Mouse (Mus musculus): ENCODE data around the gene Slc4a5. TPM values are rescaled to one million over a fixed set of nuclear protein-coding genes. Genes with fewer than 3 reads are reported as not detected.
"Not testable (repeated sequence)": the region's sequence is repeated elsewhere in the genome, so short reads cannot be mapped to it uniquely, and the experiment has no call there.

Gene Slc4a5
- polyA plus RNA-seq, 2 experiments, result 0.52 to 1.4 TPM

DNA sequence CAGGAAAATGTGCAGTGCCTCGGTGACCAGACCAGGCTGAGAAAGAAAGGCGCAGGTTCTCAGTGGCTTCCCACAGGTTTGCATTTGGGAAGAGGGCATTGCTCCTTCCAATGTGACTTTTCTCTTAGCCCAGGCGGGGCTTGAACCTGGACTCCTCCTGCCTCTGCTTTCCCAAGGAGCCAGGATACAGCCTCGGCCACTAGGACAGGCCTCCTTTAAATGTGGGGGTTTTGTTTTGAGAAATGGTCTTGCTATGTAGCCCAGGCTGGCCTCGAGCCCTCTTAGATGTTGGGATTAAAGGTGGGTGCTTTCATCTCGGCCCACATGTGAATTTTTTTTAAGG is 106.7 kb downstream of the Slc4a5 start:
- Histone ChIP-seq H3K27me3 (ENCODE audit: control insufficient read depth, insufficient read depth, low read length) (no peaks in the 10 kb centered on the region), H3K4me3 (ENCODE audit: insufficient read depth in 1 of 2, low read depth in 2 of 2, low read length in 2 of 2) (peak overlapping the region; percentile 95 to 98), H3K4me1 (replicated peaks; ENCODE audit: control insufficient read depth in 2 of 2, insufficient read depth in 2 of 2, low read length in 1 of 2) (peaks cover 15 to 17% of the 10 kb centered on the region in 2 experiments)

GRCm38 (mm10) chr6:83326761-83327160 is 107.1 kb downstream of the Slc4a5 start:
- peak overlapping the region; percentile 95 to 98 for H3K4me3 ChIP-seq (ENCODE audit: insufficient read depth in 1 of 2, low read depth in 2 of 2, low read length in 2 of 2)
- DNase-seq (ENCODE audit: low read depth in 3 of 3, low spot score in 3 of 3), result no peak
- H3K9ac ChIP-seq (replicated peaks), result peak overlapping the region; percentile 96
- H3K4me1 ChIP-seq (replicated peaks; ENCODE audit: control insufficient read depth in 2 of 2, insufficient read depth in 2 of 2, low read length in 1 of 2), result peaks cover 15 to 17% of the 10 kb centered on the region in 2 experiments
- TF ChIP-seq EP300 (IDR thresholded peaks at IDR 0.05; ENCODE audit: low read depth) (no peak), CTCF (IDR thresholded peaks at IDR 0.05; ENCODE audit: low read depth) (no peak)
- 22% methylated on average over 6 of the region's 6 CpGs for WGBS (ENCODE audit: insufficient replicate concordance)
- H3K27me3 ChIP-seq (ENCODE audit: control insufficient read depth, insufficient read depth, low read length), result no peaks in the 10 kb centered on the region
- H3K9me3 ChIP-seq (ENCODE audit: control insufficient read depth, low read length), result no peaks in the 10 kb centered on the region
- peak overlapping the region; percentile 85 for H3K27ac ChIP-seq
- ATAC-seq (ENCODE audit: insufficient read depth), result no peak
- peak overlapping the region; percentile 87 for H3K4me2 ChIP-seq (ENCODE audit: low read depth)
- H3K36me3 ChIP-seq (replicated peaks; ENCODE audit: control insufficient read depth, insufficient read depth, low read depth), result peaks cover 38% of the 10 kb centered on the region

More for the DNA sequence above, 106.7 kb downstream of the Slc4a5 start:
- ATAC-seq (ENCODE audit: insufficient read depth) (peak; percentile 28), DNase-seq (ENCODE audit: low read depth in 3 of 3, low spot score in 3 of 3) (no peak)
- Histone ChIP-seq H3K9me3 (ENCODE audit: control insufficient read depth, low read length) (no peaks in the 10 kb centered on the region), H3K4me2 (ENCODE audit: low read depth) (peak overlapping the region; percentile 87), H3K9ac (replicated peaks) (peak overlapping the region; percentile 96), H3K27ac (peak overlapping the region; percentile 85), H3K36me3 (replicated peaks; ENCODE audit: control insufficient read depth, insufficient read depth, low read depth) (peaks cover 34% of the 10 kb centered on the region)
- TF ChIP-seq CTCF (IDR thresholded peaks at IDR 0.05; ENCODE audit: low read depth), result 0 out of 2 replicates have a peak, but pooled peaks have one; percentile 12
- TF ChIP-seq EP300 (IDR thresholded peaks at IDR 0.05; ENCODE audit: low read depth), result no peak
- WGBS (ENCODE audit: insufficient replicate concordance), result 2% methylated on average over 6 of the region's 6 CpGs

DNA sequence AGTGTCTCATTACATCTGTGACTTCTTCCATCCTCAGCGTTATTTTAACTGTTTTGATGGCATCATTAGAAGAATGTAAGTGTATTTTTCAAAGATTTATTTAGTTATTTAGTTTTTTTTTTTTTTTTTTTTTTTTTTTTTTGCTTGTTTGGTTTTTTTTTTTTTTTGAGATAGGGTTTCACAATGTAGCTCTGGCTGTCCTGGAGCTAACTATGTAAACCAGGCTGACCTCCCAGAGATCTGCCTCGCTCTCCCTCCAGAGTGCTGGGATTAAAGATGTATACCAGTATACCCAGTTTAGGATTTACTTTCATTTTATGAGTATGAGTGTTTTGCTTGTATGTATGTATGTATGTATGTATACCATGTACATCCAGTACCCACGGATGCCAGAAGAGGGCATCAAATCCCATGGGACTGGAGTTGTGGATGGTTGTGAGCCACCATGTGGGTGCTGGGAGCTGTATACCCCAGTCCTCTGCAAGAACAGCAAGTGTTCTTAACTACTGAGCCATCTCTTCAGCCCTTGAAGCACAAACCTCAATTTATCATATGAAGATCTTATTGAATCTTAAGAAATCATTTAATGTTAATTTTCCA is 108.1 kb downstream of the Slc4a5 start:
- peak overlapping the region; percentile 96 for H3K9ac ChIP-seq (replicated peaks)

DNA sequence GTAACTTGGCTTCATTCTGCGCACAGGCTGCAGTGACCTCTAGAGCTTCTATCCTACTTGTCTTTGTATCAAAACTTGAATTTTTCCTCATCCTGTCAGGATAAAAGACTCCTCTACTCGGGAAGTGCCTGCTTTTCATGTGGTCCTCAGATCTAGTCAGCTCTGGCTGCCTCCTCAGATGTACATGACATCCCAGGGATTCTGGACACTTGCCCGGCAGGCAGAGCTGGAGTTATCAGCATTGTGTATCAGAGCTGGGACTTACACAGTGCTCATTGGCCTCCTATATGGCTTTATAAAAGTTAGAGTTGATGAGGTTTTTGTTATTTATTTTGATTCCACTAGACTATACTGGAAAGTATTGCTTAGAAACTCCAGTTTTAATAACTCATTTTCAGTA is 121.8 kb downstream of the Slc4a5 start:
- no peak for TF ChIP-seq CTCF (IDR thresholded peaks at IDR 0.05; ENCODE audit: low read depth)
- TF ChIP-seq EP300 (IDR thresholded peaks at IDR 0.05; ENCODE audit: low read depth), result no peak
- no peak for ATAC-seq (ENCODE audit: insufficient read depth)
- Histone ChIP-seq H3K9me3 (ENCODE audit: control insufficient read depth, low read length) (no peaks in the 10 kb centered on the region), H3K4me1 (replicated peaks; ENCODE audit: control insufficient read depth in 2 of 2, insufficient read depth in 2 of 2, low read length in 1 of 2) (no peaks in the 10 kb centered on the region), H3K4me3 (ENCODE audit: insufficient read depth in 1 of 2, low read depth in 2 of 2, low read length in 2 of 2) (no peak overlapping the region), H3K36me3 (replicated peaks; ENCODE audit: control insufficient read depth, insufficient read depth, low read depth) (peaks cover 52% of the 10 kb centered on the region), H3K4me2 (ENCODE audit: low read depth) (no peak overlapping the region), H3K9ac (replicated peaks) (no peak overlapping the region), H3K27me3 (ENCODE audit: control insufficient read depth, insufficient read depth, low read length) (no peaks in the 10 kb centered on the region), H3K27ac (no peak overlapping the region)
- 77% methylated on average over 3 of the region's 3 CpGs for WGBS (ENCODE audit: insufficient replicate concordance)
- DNase-seq (ENCODE audit: low read depth in 3 of 3, low spot score in 3 of 3), result no peak

More for the DNA sequence above, 108.1 kb downstream of the Slc4a5 start:
- no peaks in the 10 kb centered on the region for H3K9me3 ChIP-seq (ENCODE audit: control insufficient read depth, low read length)
- H3K36me3 ChIP-seq (replicated peaks; ENCODE audit: control insufficient read depth, insufficient read depth, low read depth), result peaks cover 47% of the 10 kb centered on the region
- ATAC-seq (ENCODE audit: insufficient read depth) (no peak), DNase-seq (ENCODE audit: low read depth in 3 of 3, low spot score in 3 of 3) (no peak)
- H3K4me2 ChIP-seq (ENCODE audit: low read depth), result peak overlapping the region; percentile 87
- peak; percentile 48 for TF ChIP-seq CTCF (IDR thresholded peaks at IDR 0.05; ENCODE audit: low read depth)
- TF ChIP-seq EP300 (IDR thresholded peaks at IDR 0.05; ENCODE audit: low read depth), result no peak
- no peaks in the 10 kb centered on the region for H3K27me3 ChIP-seq (ENCODE audit: control insufficient read depth, insufficient read depth, low read length)
- H3K27ac ChIP-seq, result no peak overlapping the region
- 82% methylated on average over 3 of the region's 3 CpGs for WGBS (ENCODE audit: insufficient replicate concordance)
- H3K4me1 ChIP-seq (replicated peaks; ENCODE audit: control insufficient read depth in 2 of 2, insufficient read depth in 2 of 2, low read length in 1 of 2), result peaks cover 15 to 17% of the 10 kb centered on the region in 2 experiments
- H3K4me3 ChIP-seq (ENCODE audit: insufficient read depth in 1 of 2, low read depth in 2 of 2, low read length in 2 of 2), result peak overlapping the region in 1 of 2 experiments; percentile 95; a peak in 2 of 4 replicates

GRCm38 (mm10) chr6:83342957-83343356 is 123.3 kb downstream of the Slc4a5 start:
- Histone ChIP-seq H3K4me1 (replicated peaks; ENCODE audit: control insufficient read depth in 2 of 2, insufficient read depth in 2 of 2, low read length in 1 of 2) (no peaks in the 10 kb centered on the region), H3K4me2 (ENCODE audit: low read depth) (no peak overlapping the region), H3K9me3 (ENCODE audit: control insufficient read depth, low read length) (no peaks in the 10 kb centered on the region), H3K27me3 (ENCODE audit: control insufficient read depth, insufficient read depth, low read length) (no peaks in the 10 kb centered on the region), H3K9ac (replicated peaks) (no peak overlapping the region), H3K4me3 (ENCODE audit: insufficient read depth in 1 of 2, low read depth in 2 of 2, low read length in 2 of 2) (no peak overlapping the region), H3K27ac (no peak overlapping the region), H3K36me3 (replicated peaks; ENCODE audit: control insufficient read depth, insufficient read depth, low read depth) (peaks cover 46% of the 10 kb centered on the region)
- DNase-seq (ENCODE audit: low read depth in 3 of 3, low spot score in 3 of 3) (no peak), ATAC-seq (ENCODE audit: insufficient read depth) (no peak)
- WGBS (ENCODE audit: insufficient replicate concordance), result 88% methylated on average over 2 of the region's 2 CpGs
- TF ChIP-seq CTCF (IDR thresholded peaks at IDR 0.05; ENCODE audit: low read depth) (no peak), EP300 (IDR thresholded peaks at IDR 0.05; ENCODE audit: low read depth) (no peak)

- not testable (repeated sequence) for DNase-seq (ENCODE audit: low read depth in 3 of 3, low spot score in 3 of 3); ATAC-seq (ENCODE audit: insufficient read depth); H3K9ac ChIP-seq (replicated peaks); H3K9me3 ChIP-seq (ENCODE audit: control insufficient read depth, low read length); H3K27me3 ChIP-seq (ENCODE audit: control insufficient read depth, insufficient read depth, low read length); H3K4me2 ChIP-seq (ENCODE audit: low read depth); H3K27ac ChIP-seq; H3K4me3 ChIP-seq (ENCODE audit: insufficient read depth in 1 of 2, low read depth in 2 of 2, low read length in 2 of 2)
- 82% methylated on average over 8 of the region's 8 CpGs for WGBS (ENCODE audit: insufficient replicate concordance)
- Histone ChIP-seq H3K36me3 (replicated peaks; ENCODE audit: control insufficient read depth, insufficient read depth, low read depth) (peaks cover 23% of the 10 kb centered on the region), H3K4me1 (replicated peaks; ENCODE audit: control insufficient read depth in 2 of 2, insufficient read depth in 2 of 2, low read length in 1 of 2) (peaks cover 5 to 12% of the 10 kb centered on the region in 2 experiments; a peak in 3 of 4 replicates)
These were observed 125.7 kb downstream of the Slc4a5 start for GRCm38 (mm10) chr6:83345285-83345684.
